Mouse (Mus musculus): ENCODE measurements around the gene Myod1.

- TF ChIP-seq POLR2A (IDR thresholded peaks at IDR 0.05; ENCODE audit: insufficient read depth, low read depth, low read length) (no peak), CTCF (IDR thresholded peaks at IDR 0.05) (no peak)
Observed at GRCm38 (mm10) chr7:46396928-46397731, 20.9 kb downstream of the Myod1 start.
